ENCODE assay signal across 27 mouse cellular contexts in genomic region chr2:3773089-3773488, GRCm38 (mm10).
"Had no signal": no experiment of that assay in that cellular context is flagged by ENCODE, and none has a peak within 500 bp of the region (broad histone marks: within the 10 kb centered on the region; RNA-seq: fewer than 3 reads in every experiment).

No protein-coding gene starts in this region.

- H3K27me3 ChIP-seq: heart, embryonic 13.5 days; heart, embryonic 15.5 days; hindbrain, embryonic 13.5 days; hindbrain, embryonic 15.5 days; kidney, embryonic 15.5 days; limb, embryonic 13.5 days; limb, embryonic 15.5 days; liver, embryonic 12.5 days had no signal

- ATAC-seq: hindbrain, postnatal 0 days; intestine, embryonic 16.5 days; liver, embryonic 12.5 days had no signal

- H3K4me1 ChIP-seq: hindbrain, embryonic 15.5 days; limb, embryonic 15.5 days had no signal

- DNase-seq: gastrocnemius, postnatal 14 days; gastrocnemius, postnatal 36 days; heart, adult 11 months; heart, adult 2 months; heart, postnatal 14 days; heart, postnatal 36 days; kidney, adult 11 months; kidney, adult 2 months; kidney, adult 9 months; kidney, postnatal 14 days; kidney, postnatal 36 days; layer of hippocampus, adult 9-11 months; layer of hippocampus, postnatal 36 days; left cerebral cortex, postnatal 4 days had no signal

- H3K9me3 ChIP-seq: heart, embryonic 13.5 days; heart, embryonic 15.5 days; hindbrain, embryonic 13.5 days; hindbrain, embryonic 15.5 days; kidney, embryonic 15.5 days; limb, embryonic 13.5 days; limb, embryonic 15.5 days; liver, embryonic 12.5 days had no signal

- H3K36me3 ChIP-seq: heart, embryonic 15.5 days; hindbrain, embryonic 15.5 days had no signal

- H3K9ac ChIP-seq: heart, embryonic 13.5 days; heart, embryonic 15.5 days; hindbrain, embryonic 13.5 days; hindbrain, embryonic 15.5 days; kidney, embryonic 15.5 days; limb, embryonic 13.5 days; limb, embryonic 15.5 days; liver, embryonic 12.5 days; liver, embryonic 14.5 days had no signal

- H3K4me3 ChIP-seq: heart, adult 2 months; heart, embryonic 13.5 days; heart, embryonic 15.5 days; hindbrain, embryonic 13.5 days; hindbrain, embryonic 15.5 days; kidney, embryonic 15.5 days; limb, embryonic 13.5 days; limb, embryonic 15.5 days; liver, embryonic 12.5 days had no signal

- H3K27ac ChIP-seq: heart, adult 2 months; heart, embryonic 13.5 days; heart, embryonic 15.5 days; hindbrain, embryonic 13.5 days; hindbrain, embryonic 15.5 days; hindbrain, postnatal 0 days; kidney, embryonic 15.5 days; kidney, postnatal 0 days; limb, embryonic 13.5 days; limb, embryonic 15.5 days; liver, embryonic 14.5 days had no signal

- H3K4me2 ChIP-seq: heart, embryonic 11.5 days; heart, embryonic 13.5 days; heart, embryonic 15.5 days; hindbrain, embryonic 13.5 days; hindbrain, embryonic 15.5 days; kidney, embryonic 15.5 days; limb, embryonic 13.5 days; limb, embryonic 15.5 days; liver, embryonic 12.5 days had no signal
